Mouse (Mus musculus) adrenal gland, adult (tissue): ENCODE data around the gene Cacna1g.

Source experiments
- DNase-seq, 2 experiments: peaks; one replicate each; pipeline ENCODE4 v3.0.0; 2022 to 2023; ENCODE audit warnings: low spot score in 1 of 2; ENCODE audit not compliant: inconsistent age in 2 of 2

Cacna1g gene

GRCm38 (mm10) chr11:94482738-94483137, 8.7 kb upstream of the Cacna1g start:
- no peak for DNase-seq

DNA sequence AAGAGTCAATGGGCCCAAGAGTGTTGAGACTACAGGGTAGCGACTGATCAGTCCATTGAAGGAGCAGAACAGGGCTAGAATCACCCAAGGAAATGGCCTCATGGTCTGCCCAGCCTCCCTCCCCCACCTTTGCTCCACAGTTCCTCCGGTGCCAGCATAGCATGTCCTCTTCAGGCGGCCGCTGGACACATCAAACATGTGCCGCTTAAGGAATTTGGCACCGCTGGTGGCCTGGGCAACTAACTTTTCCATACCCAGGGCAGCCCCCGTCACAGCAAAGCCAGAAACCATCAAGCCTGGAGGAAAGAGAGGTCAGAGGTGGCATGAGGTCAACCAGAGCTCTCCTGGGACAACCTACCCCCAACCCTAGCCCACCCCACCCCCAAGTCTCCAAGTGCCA, 8.0 kb upstream of the Cacna1g start:
- DNase-seq, result no peak

- DNase-seq, result no peak
Measured at GRCm38 (mm10) chr11:94480382-94480781, 6.4 kb upstream of the Cacna1g start.

GRCm38 (mm10) chr11:94477651-94478050, 3.7 kb upstream of the Cacna1g start:
- DNase-seq, result no peak

DNA sequence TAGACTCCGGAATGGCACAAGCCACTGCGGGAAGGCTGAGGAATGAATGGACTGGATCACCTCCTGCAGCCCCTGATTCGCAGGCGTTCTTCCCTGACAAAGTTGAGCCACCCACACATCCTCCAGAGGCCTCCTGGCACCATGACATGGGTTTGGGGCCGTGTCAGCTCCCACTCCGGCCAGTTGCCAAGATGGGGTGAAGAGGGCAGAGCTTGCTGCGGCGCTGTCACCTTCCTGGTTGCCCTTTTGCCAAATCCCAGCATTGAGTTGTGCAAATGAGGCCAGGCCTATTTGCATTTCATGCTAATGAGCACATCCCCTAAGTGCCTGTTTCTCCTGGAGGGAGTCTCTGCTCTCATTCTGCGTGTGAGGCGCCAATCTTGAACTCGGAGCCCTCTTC, 1.7 kb upstream of the Cacna1g start:
- DNase-seq, result no peak

DNA sequence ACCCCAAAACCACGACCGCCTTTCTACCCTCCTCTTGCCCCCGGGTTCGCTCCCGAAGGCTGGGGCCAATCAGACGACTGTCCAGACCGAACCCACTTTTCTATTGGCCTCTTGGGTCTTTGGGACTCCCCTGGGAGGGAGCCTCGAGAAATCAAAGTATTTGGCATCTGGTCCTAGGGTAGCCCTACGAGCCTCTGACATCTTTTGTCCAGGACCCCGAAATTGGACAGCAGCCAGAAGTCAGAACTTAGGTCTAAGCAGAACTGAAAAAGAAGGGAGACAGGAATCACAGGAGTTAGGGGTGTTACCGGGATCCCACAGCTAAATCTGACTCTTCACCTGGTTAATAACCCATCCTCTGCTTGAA, 529 bp upstream of the Cacna1g start:
- DNase-seq, result no peak

- DNase-seq, result peak in 1 of 2 experiments; percentile 49
Measured at GRCm38 (mm10) chr11:94472916-94473706, 887 bp downstream of the Cacna1g start.

- no peak for DNase-seq
Measured at GRCm38 (mm10) chr11:94472585-94472915, 1.4 kb downstream of the Cacna1g start.

GRCm38 (mm10) chr11:94471740-94472584, 2.0 kb downstream of the Cacna1g start:
- no peak for DNase-seq

DNA sequence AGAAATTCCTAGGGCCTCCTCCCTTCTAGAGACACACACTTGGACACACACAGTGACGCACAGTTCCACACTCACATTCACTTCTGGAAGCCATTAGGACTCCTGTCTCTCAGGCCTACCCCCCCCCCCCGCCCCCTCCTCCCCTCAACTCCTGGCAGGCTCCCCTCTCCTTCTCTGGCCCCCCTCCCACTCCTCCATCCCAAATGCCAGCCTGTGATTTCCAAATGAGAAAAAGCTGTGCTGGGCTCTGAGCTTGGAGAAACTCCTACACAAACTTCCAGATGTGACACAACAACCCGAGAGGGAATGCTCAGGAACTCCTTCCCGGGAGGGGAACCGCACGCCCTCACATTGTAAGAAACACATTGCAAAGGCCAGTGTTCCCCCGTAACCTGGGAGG, 3.6 kb downstream of the Cacna1g start:
- no peak for DNase-seq

GRCm38 (mm10) chr11:94469136-94470064, 4.6 kb downstream of the Cacna1g start:
- no peak for DNase-seq

DNA sequence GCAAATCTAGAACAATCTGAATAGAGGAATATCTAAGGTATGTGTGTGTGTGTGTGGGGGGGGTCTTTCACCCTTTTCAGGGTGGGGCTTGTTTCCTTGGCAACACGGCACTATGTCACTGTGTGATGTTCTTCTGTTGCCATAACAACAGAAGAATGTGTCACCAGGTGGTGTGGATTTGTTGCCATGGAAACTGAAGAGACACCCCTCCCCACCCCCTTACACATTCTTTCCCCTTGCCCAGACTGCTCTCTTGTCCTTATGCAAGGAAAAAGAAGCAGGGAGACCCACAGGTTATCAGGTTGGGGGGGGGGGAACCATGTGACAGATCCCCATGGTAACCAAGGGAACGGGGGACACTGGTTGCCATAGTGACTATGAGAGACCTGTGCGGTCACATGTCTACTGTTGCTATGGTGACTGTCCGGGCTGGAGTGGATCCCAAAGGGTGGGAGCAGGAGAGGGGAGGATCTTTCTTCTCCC, 5.4 kb downstream of the Cacna1g start:
- DNase-seq, result no peak

GRCm38 (mm10) chr11:94466333-94466855, 7.6 kb downstream of the Cacna1g start:
- no peak for DNase-seq

DNA sequence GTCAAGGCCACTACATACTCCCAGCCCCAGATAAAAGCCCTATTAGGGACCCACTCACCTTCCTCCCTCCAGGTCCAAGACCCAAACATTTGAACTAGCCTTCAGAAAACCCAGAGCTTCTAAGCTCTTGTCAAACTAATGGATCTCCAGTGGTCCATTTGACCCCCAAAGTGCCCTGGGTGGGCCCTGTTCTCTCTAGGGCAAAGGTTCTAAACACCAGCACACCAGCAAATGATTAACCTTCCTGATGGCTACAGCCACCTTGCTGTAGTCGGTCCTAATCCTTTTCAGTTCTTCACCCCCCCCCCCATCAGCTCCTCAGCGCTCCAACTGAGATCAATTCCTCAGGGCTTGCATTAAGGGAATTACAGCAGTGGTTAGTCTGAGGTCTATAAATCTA, 9.8 kb downstream of the Cacna1g start:
- DNase-seq, result no peak

DNA sequence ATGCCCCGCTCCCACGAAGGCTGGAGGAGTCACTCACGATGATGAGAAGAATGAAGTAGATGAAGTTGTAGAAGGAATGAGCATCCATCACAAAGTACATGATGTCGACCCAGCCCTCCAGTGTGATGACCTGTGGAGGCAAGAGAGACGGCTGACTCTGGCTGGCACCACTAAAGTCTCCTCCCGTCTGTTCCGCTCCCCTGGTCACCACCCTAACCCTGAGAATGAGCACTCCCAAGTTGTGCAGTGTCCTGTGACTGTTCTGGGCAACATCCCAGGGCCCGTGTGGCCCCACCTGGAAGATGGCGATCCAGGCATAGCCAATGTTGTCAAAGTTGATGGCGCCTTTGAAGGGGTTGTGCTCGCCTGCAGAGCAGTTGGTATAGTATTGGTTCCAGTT, 12.1 kb downstream of the Cacna1g start:
- no peak for DNase-seq

GRCm38 (mm10) chr11:94457001-94457400, 17.0 kb downstream of the Cacna1g start:
- DNase-seq, result no peak

GRCm38 (mm10) chr11:94456347-94456746, 17.7 kb downstream of the Cacna1g start:
- no peak for DNase-seq

GRCm38 (mm10) chr11:94455161-94455820, 18.7 kb downstream of the Cacna1g start:
- no peak for DNase-seq

DNA sequence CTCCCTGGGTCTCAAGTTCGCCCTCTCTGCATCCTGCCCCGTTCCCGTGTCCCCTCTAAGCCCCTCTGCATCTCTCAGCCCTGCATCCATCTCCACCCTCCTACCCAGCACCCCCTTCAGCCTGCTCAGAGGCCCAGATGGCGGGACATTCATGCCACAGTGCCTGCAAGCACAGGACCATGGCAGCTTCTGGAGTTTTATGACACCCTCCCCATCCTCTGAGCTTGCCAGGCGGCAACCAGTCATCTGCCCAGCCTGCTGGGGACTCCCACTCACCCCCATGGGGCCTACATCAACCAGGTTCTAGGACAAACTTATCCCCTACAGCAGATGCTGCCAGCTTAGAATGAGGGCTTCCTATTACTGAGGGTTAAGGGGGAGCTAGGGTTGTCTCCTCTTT, 19.2 kb downstream of the Cacna1g start:
- DNase-seq, result no peak

- DNase-seq, result no peak
Measured at GRCm38 (mm10) chr11:94451091-94451773, 22.8 kb downstream of the Cacna1g start.
